Mouse (Mus musculus) testis, adult 2 months (tissue): ENCODE data around the gene Aifm1.

ENCODE experiments used
- CTCF ChIP-seq: fragments of 200-500 bp; IDR thresholded peaks from 2 replicates; pipeline ENCODE4 v1.5.1; 2012; ENCODE audit warnings: low read depth, mild to moderate bottlenecking, inconsistent platforms, low read length, moderate library complexity; ENCODE audit not compliant: control insufficient read depth, insufficient read depth, insufficient replicate concordance
- POLR2A ChIP-seq: fragments of 200-500 bp; IDR thresholded peaks from 2 replicates; pipeline ENCODE4 v1.6.1; 2012; ENCODE audit warnings: low read depth, mild to moderate bottlenecking, inconsistent platforms, low read length, moderate library complexity; ENCODE audit not compliant: control insufficient read depth

GRCm38 (mm10) chrX:48441548-48441947 is 71.8 kb downstream of the Aifm1 start:
- TF ChIP-seq CTCF (no peak), POLR2A (no peak)
